Mouse (Mus musculus) bone marrow macrophage, adult 2 months (primary cell): ENCODE measurements at regions not wholly inside any gene's neighbourhood (a gene's known extent, or its start where the extent isn't known, plus 50 kb on each side); places are given as distances from the start of the nearest gene placed in this dataset.

Experiments used
- CTCF ChIP-seq: IDR thresholded peaks from 2 replicates; pipeline ENCODE4 v1.5.1; 2012; ENCODE audit warnings: low read depth, mild to moderate bottlenecking, low read length, moderate library complexity
- POLR2A ChIP-seq: IDR thresholded peaks from 2 replicates; pipeline ENCODE4 v1.6.1; 2012; ENCODE audit warnings: mild to moderate bottlenecking, low read depth, low read length, borderline replicate concordance

DNA sequence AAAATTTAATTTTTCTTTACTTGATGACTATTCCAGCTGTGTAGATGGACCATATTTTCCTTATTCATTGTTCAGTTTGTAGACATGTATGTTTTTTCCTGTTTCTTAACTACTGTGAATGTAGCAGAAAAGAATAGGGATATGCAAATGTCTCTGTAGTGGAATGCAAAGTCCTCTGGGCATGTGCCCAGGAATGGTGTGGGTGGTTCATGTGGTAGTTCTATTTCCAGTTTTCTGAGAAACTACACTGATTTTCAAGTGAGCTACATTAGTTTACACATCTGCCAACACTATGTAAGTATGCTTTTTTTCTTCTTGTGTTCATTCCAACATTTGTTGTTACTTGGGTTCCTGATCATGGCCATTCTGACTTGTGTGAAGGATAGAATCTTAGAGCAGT, 628.0 kb downstream of the Plod2 start:
- TF ChIP-seq POLR2A, result no peak
- TF ChIP-seq CTCF, result no peak
